Mouse (Mus musculus) CH12.LX (cell line): ENCODE results near the gene Zfp518b.

Experiments
- CHD2 ChIP-seq: IDR thresholded peaks from 2 replicates; pipeline ENCODE4 v1.6.1; 2011; ENCODE audit warnings: low read length, improper control_type of control experiment
- CTCF ChIP-seq, 2 experiments: IDR thresholded peaks in 1 of 2; conservative IDR thresholded peaks in 1 of 2; 2 replicates each; pipeline ENCODE4 v1.5.1; 2011 to 2012; ENCODE audit warnings: low read depth in 2 of 2, low read length in 2 of 2, improper control_type of control experiment in 1 of 2, inconsistent platforms in 1 of 2, mild to moderate bottlenecking in 1 of 2, moderate library complexity in 1 of 2
- ELF1 ChIP-seq: IDR thresholded peaks from 2 replicates; pipeline ENCODE4 v1.6.1; 2014; ENCODE audit warnings: low read depth, mild to moderate bottlenecking, inconsistent platforms, low read length, improper control_type of control experiment
- EP300 ChIP-seq: IDR thresholded peaks from 2 replicates; pipeline ENCODE4 v1.6.1; 2011; ENCODE audit warnings: low read length, improper control_type of control experiment
- ETS1 ChIP-seq: conservative IDR thresholded peaks from 2 replicates; pipeline ENCODE4 v1.6.1; 2012; ENCODE audit warnings: low read depth, mild to moderate bottlenecking, inconsistent platforms, low read length, improper control_type of control experiment, moderate library complexity
- KAT2A ChIP-seq: IDR thresholded peaks from 2 replicates; pipeline ENCODE4 v1.6.1; 2012; ENCODE audit warnings: low read length, improper control_type of control experiment, inconsistent platforms; ENCODE audit not compliant: insufficient replicate concordance
- MAFK ChIP-seq: IDR thresholded peaks from 2 replicates; pipeline ENCODE4 v1.6.1; 2011; ENCODE audit warnings: low read length, improper control_type of control experiment; ENCODE audit not compliant: insufficient replicate concordance
- PAX5 ChIP-seq: IDR thresholded peaks from 2 replicates; pipeline ENCODE4 v1.6.1; 2012; ENCODE audit warnings: low read length, inconsistent platforms, mixed read lengths
- POLR2AphosphoS2 ChIP-seq: IDR thresholded peaks from 2 replicates; pipeline ENCODE4 v1.6.1; 2011; ENCODE audit warnings: low read depth, low read length, improper control_type of control experiment
- USF1 ChIP-seq: IDR thresholded peaks from 2 replicates; pipeline ENCODE4 v1.6.1; 2014; ENCODE audit warnings: low read depth, mild to moderate bottlenecking, inconsistent platforms, low read length, improper control_type of control experiment

GRCm38 (mm10) chr5:38698046-38698445 lies 13.4 kb upstream of the Zfp518b start:
- TF ChIP-seq POLR2AphosphoS2: no peak
- TF ChIP-seq PAX5: no peak
- TF ChIP-seq CTCF (conservative IDR thresholded peaks at IDR 0.05 in 1 of 2, IDR thresholded peaks at IDR 0.05 in 1 of 2; ENCODE audit: low read depth in 2 of 2, low read length in 2 of 2): no peak
- no peak for TF ChIP-seq MAFK
- no peak for TF ChIP-seq EP300
- TF ChIP-seq USF1: no peak
- no peak for TF ChIP-seq KAT2A
- TF ChIP-seq ETS1: no peak
- TF ChIP-seq CHD2: no peak
- no peak for TF ChIP-seq ELF1
